Mouse (Mus musculus) CH12.LX (cell line): ENCODE data around the gene Arrdc2.

Experiments
- BHLHE40 ChIP-seq: IDR thresholded peaks from 2 replicates; pipeline ENCODE4 v1.6.1; 2011; ENCODE audit warnings: mild to moderate bottlenecking, low read depth, low read length, improper control_type of control experiment
- EP300 ChIP-seq: IDR thresholded peaks from 2 replicates; pipeline ENCODE4 v1.6.1; 2011; ENCODE audit warnings: low read length, improper control_type of control experiment
- HCFC1 ChIP-seq: IDR thresholded peaks from 2 replicates; pipeline ENCODE4 v1.6.1; 2012; ENCODE audit warnings: low read depth, mild to moderate bottlenecking, inconsistent platforms, low read length, improper control_type of control experiment
- MAFK ChIP-seq: IDR thresholded peaks from 2 replicates; pipeline ENCODE4 v1.6.1; 2011; ENCODE audit warnings: low read length, improper control_type of control experiment; ENCODE audit not compliant: insufficient replicate concordance
- MAX ChIP-seq: IDR thresholded peaks from 2 replicates; pipeline ENCODE4 v1.6.1; 2011; ENCODE audit warnings: low read length, improper control_type of control experiment
- MAZ ChIP-seq: IDR thresholded peaks from 2 replicates; pipeline ENCODE4 v1.6.1; 2012; ENCODE audit warnings: low read depth, mild to moderate bottlenecking, inconsistent platforms, low read length, improper control_type of control experiment, moderate library complexity
- NRF1 ChIP-seq: IDR thresholded peaks from 2 replicates; pipeline ENCODE4 v1.6.1; 2014; ENCODE audit warnings: low read depth, mild to moderate bottlenecking, inconsistent platforms, low read length, improper control_type of control experiment, moderate library complexity
- PAX5 ChIP-seq: IDR thresholded peaks from 2 replicates; pipeline ENCODE4 v1.6.1; 2012; ENCODE audit warnings: low read length, inconsistent platforms, mixed read lengths
- POLR2A ChIP-seq: IDR thresholded peaks from 2 replicates; pipeline ENCODE4 v1.6.1; 2011; ENCODE audit warnings: low read depth, mild to moderate bottlenecking, improper control_type of control experiment, low read length
- RAD21 ChIP-seq: IDR thresholded peaks from 2 replicates; pipeline ENCODE4 v1.6.1; 2011; ENCODE audit warnings: low read depth, mild to moderate bottlenecking, low read length, improper control_type of control experiment, moderate library complexity
- TBP ChIP-seq: conservative IDR thresholded peaks from 2 replicates; pipeline ENCODE4 v1.6.1; 2011; ENCODE audit warnings: low read depth, low read length, improper control_type of control experiment
- ZNF384 ChIP-seq: IDR thresholded peaks from 2 replicates; pipeline ENCODE4 v1.6.1; 2012; ENCODE audit warnings: low read depth, low read length, improper control_type of control experiment, inconsistent platforms

DNA sequence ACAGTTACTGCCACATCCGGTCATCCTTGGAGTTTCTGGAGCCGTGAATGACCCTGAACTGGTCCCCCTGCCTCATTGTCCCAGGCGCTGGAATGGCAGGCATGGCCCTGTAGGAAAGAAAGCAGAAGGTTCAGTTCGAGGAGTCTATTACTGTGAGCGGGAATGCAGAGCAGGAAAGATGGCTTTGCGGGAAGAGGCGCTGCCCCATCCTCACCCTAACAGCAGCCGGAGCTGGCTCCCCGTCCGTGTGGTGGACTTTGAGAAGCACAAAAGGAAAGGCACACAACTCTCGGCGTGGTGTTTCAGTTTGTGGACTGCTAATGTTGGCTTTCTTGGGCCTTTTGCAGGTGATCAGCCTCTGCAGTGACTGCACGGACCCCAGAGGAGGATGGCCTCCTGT is 34.9 kb upstream of the Arrdc2 start:
- no peak for TF ChIP-seq MAZ
- TF ChIP-seq MAX, result no peak
- TF ChIP-seq TBP, result no peak
- no peak for TF ChIP-seq HCFC1
- no peak for TF ChIP-seq EP300
- no peak for TF ChIP-seq BHLHE40
- no peak for TF ChIP-seq NRF1
- TF ChIP-seq RAD21, result no peak
- no peak for TF ChIP-seq MAFK
- no peak for TF ChIP-seq PAX5
- TF ChIP-seq ZNF384, result no peak
- TF ChIP-seq POLR2A, result no peak
